Mouse (Mus musculus) hindbrain, embryonic 10.5 days (tissue): ENCODE measurements around the gene Snd1. TPM values are rescaled to one million over a fixed set of nuclear protein-coding genes. Genes with fewer than 3 reads are reported as not detected.

Experiments used
- DNase-seq: peaks from one replicate; pipeline ENCODE4 v3.0.0-alpha.2; 2017; ENCODE audit warnings: low spot score
- H3K27ac ChIP-seq: fragments of 300-500 bp; sonication (generic); 2 replicates; pipeline ENCODE4 v1.5.1; 2016; ENCODE audit warnings: mild to moderate bottlenecking, moderate library complexity
- H3K27me3 ChIP-seq: fragments of 300-500 bp; sonication (generic); 2 replicates; pipeline ENCODE4 v1.6.1; 2016; ENCODE audit warnings: mild to moderate bottlenecking; ENCODE audit not compliant: poor library complexity, insufficient read depth, severe bottlenecking
- H3K36me3 ChIP-seq: fragments of 300-500 bp; sonication (generic); 2 replicates; pipeline ENCODE4 v1.6.1; 2016; ENCODE audit warnings: mild to moderate bottlenecking, moderate library complexity
- H3K4me1 ChIP-seq: fragments of 300-500 bp; sonication (generic); replicated peaks from 2 replicates; pipeline ENCODE4 v1.6.1; 2016; ENCODE audit warnings: mild to moderate bottlenecking
- H3K4me3 ChIP-seq: fragments of 300-500 bp; sonication (generic); 2 replicates; pipeline ENCODE4 v1.5.1; 2016; ENCODE audit warnings: mild to moderate bottlenecking, moderate library complexity
- H3K9me3 ChIP-seq: fragments of 300-500 bp; sonication (generic); 2 replicates; pipeline ENCODE4 v1.6.1; 2016; ENCODE audit warnings: mild to moderate bottlenecking, moderate library complexity
- WGBS: fragments of 180-500 bp; shearing (Covaris S2); methylation state at CpG from one replicate; pipeline ENCODE4 v1.1.7; 2016; 5-methylcytosine and 5-hydroxymethylcytosine counted together
- polyA plus RNA-seq: library from polyadenylated mRNA; unstranded; fragments of >200 nt; fragmentation: Nextera tagmentation; extraction: Ambion mirVana; gene quantifications from 2 replicates; pipeline ENCODE4 v1.2.1, GENCODE M21; 2016

Gene Snd1
- polyA plus RNA-seq, 1 experiment from 2014 or later, result 117 TPM

- Histone ChIP-seq H3K9me3 (no peaks in the 10 kb centered on the region), H3K4me1 (peaks cover 39% of the 10 kb centered on the region), H3K27me3 (no peaks in the 10 kb centered on the region), H3K36me3 (no peaks in the 10 kb centered on the region), H3K4me3 (no peak overlapping the region), H3K27ac (peak overlapping the region; percentile 31; the same call in 1 of the 2 replicates)
- WGBS, result 17% methylated on average over 2 of the region's 2 CpGs
- no peak for DNase-seq
Observed at GRCm38 (mm10) chr6:28860450-28860849, 385.5 kb downstream of the Snd1 start.

GRCm38 (mm10) chr6:28860922-28861321 is 386.0 kb downstream of the Snd1 start:
- H3K27ac ChIP-seq, result no peak overlapping the region
- 40% methylated on average over 2 of the region's 2 CpGs for WGBS
- H3K9me3 ChIP-seq, result no peaks in the 10 kb centered on the region
- no peak overlapping the region for H3K4me3 ChIP-seq
- DNase-seq, result no peak
- peaks cover 37% of the 10 kb centered on the region for H3K4me1 ChIP-seq
- no peaks in the 10 kb centered on the region for H3K36me3 ChIP-seq
- H3K27me3 ChIP-seq, result no peaks in the 10 kb centered on the region

GRCm38 (mm10) chr6:28862304-28862703 is 387.4 kb downstream of the Snd1 start:
- Histone ChIP-seq H3K4me3 (no peak overlapping the region), H3K9me3 (no peaks in the 10 kb centered on the region), H3K36me3 (no peaks in the 10 kb centered on the region), H3K4me1 (peaks cover 32% of the 10 kb centered on the region), H3K27ac (peak overlapping the region; percentile 23; the same call in 1 of the 2 replicates), H3K27me3 (no peaks in the 10 kb centered on the region)
- no peak for DNase-seq
- 76% methylated on average over 8 of the region's 8 CpGs for WGBS

GRCm38 (mm10) chr6:28864684-28865083 is 389.7 kb downstream of the Snd1 start:
- Histone ChIP-seq H3K36me3 (no peaks in the 10 kb centered on the region), H3K27ac (peak overlapping the region; percentile 30; the same call in 1 of the 2 replicates), H3K27me3 (no peaks in the 10 kb centered on the region), H3K9me3 (no peaks in the 10 kb centered on the region), H3K4me1 (peaks cover 31% of the 10 kb centered on the region), H3K4me3 (no peak overlapping the region)
- DNase-seq, result no peak
- 50% methylated on average over 5 of the region's 5 CpGs for WGBS

GRCm38 (mm10) chr6:28865112-28865511 is 390.2 kb downstream of the Snd1 start:
- Histone ChIP-seq H3K27me3 (no peaks in the 10 kb centered on the region), H3K36me3 (no peaks in the 10 kb centered on the region), H3K27ac (peak overlapping the region; percentile 30; the same call in 1 of the 2 replicates), H3K9me3 (no peaks in the 10 kb centered on the region), H3K4me3 (no peak overlapping the region), H3K4me1 (peaks cover 27% of the 10 kb centered on the region)
- DNase-seq, result no peak
- WGBS, result 74% methylated on average over 10 of the region's 10 CpGs

DNA sequence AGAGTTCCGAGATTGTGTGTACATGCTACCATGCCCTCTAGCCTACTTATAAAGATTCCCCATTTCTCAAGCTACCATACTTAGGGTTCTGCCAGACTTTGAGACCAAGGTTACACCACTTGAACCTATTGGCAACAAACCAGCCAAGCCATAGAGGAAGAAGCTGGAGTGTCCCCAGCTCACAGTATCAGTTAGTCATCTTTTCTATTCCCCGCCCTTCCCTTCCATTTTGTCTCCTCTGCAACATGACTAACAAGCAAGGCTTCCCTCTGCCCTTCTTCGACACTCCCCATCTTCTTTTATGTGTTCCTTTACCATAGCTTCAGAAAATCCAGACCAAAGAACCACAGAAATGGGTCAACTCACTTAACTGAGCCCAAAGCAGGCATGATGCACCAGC is 391.3 kb downstream of the Snd1 start:
- no peak for DNase-seq
- no peaks in the 10 kb centered on the region for H3K9me3 ChIP-seq
- no peaks in the 10 kb centered on the region for H3K36me3 ChIP-seq
- no peak overlapping the region for H3K4me3 ChIP-seq
- H3K4me1 ChIP-seq, result peaks cover 16% of the 10 kb centered on the region
- WGBS, result 90% methylated on average over 3 of the region's 3 CpGs
- H3K27ac ChIP-seq, result no peak overlapping the region
- no peaks in the 10 kb centered on the region for H3K27me3 ChIP-seq

GRCm38 (mm10) chr6:28867516-28868251 is 392.7 kb downstream of the Snd1 start:
- no peak for DNase-seq
- Histone ChIP-seq H3K4me1 (peaks cover 24% of the 10 kb centered on the region), H3K36me3 (no peaks in the 10 kb centered on the region), H3K27ac (no peak overlapping the region; the same call in 1 of the 2 replicates), H3K4me3 (no peak overlapping the region), H3K27me3 (no peaks in the 10 kb centered on the region), H3K9me3 (no peaks in the 10 kb centered on the region)
- 91% methylated on average over 2 of the region's 2 CpGs for WGBS

GRCm38 (mm10) chr6:28871725-28872420 is 396.9 kb downstream of the Snd1 start:
- no peak overlapping the region for H3K27ac ChIP-seq
- peaks cover 34% of the 10 kb centered on the region for H3K4me1 ChIP-seq
- WGBS, result 90% methylated on average over 5 of the region's 5 CpGs
- no peaks in the 10 kb centered on the region for H3K9me3 ChIP-seq
- H3K4me3 ChIP-seq, result no peak overlapping the region
- no peak for DNase-seq
- peaks cover 14% of the 10 kb centered on the region for H3K36me3 ChIP-seq
- 0 out of 2 replicates have a peak, but pooled peaks cover 6% of the 10 kb centered on the region for H3K27me3 ChIP-seq

DNA sequence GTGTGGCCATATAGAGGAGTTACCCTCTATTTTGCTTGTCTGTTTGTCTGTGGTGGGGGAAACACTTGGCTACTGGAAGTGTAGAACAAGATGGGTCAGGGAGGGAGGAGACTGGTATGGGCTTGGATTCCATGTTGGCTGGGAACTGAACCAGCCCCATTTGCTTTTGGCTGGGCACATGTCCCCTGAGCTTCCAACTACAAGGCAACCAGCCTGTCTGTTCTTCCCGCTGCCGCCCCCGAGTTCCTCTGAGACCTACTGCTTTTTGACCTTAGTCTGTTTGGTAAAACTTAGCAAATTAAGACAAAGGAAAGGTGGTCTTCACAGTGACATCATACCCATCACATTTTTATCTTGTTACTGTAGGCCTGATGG is 397.5 kb downstream of the Snd1 start:
- Histone ChIP-seq H3K27me3 (0 out of 2 replicates have a peak, but pooled peaks cover 6% of the 10 kb centered on the region), H3K27ac (no peak overlapping the region), H3K4me1 (peaks cover 39% of the 10 kb centered on the region), H3K9me3 (no peaks in the 10 kb centered on the region), H3K36me3 (peaks cover 14% of the 10 kb centered on the region), H3K4me3 (no peak overlapping the region)
- 93% methylated on average over 3 of the region's 3 CpGs for WGBS
- no peak for DNase-seq

GRCm38 (mm10) chr6:28874053-28874452 is 399.1 kb downstream of the Snd1 start:
- no peak overlapping the region for H3K4me3 ChIP-seq
- H3K9me3 ChIP-seq, result no peaks in the 10 kb centered on the region
- peaks cover 56% of the 10 kb centered on the region for H3K4me1 ChIP-seq
- DNase-seq, result no peak
- WGBS, result 86% methylated on average over 11 of the region's 11 CpGs
- H3K27me3 ChIP-seq, result 0 out of 2 replicates have a peak, but pooled peaks cover 6% of the 10 kb centered on the region
- H3K27ac ChIP-seq, result no peak overlapping the region; the same call in 1 of the 2 replicates
- H3K36me3 ChIP-seq, result peaks cover 14% of the 10 kb centered on the region

DNA sequence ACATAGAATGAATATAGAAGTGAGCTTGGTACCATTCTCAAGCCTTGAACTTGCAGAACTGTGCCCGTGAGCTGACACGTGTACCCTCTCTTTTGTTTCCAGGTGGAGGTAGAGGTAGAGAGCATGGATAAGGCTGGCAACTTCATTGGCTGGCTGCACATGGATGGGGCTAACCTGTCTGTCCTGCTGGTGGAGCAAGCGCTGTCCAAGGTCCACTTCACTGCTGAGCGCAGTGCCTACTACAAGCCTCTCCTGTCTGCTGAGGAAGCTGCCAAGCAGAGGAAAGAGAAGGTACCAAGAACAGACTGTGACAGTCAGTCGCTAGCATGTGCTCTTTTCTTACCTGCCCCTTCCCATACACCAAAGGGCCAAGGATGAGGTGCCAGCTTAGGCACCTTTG is 399.8 kb downstream of the Snd1 start:
- Histone ChIP-seq H3K4me3 (no peak overlapping the region), H3K27ac (no peak overlapping the region), H3K9me3 (no peaks in the 10 kb centered on the region), H3K36me3 (peaks cover 18% of the 10 kb centered on the region), H3K27me3 (0 out of 2 replicates have a peak, but pooled peaks cover 6% of the 10 kb centered on the region), H3K4me1 (peaks cover 63% of the 10 kb centered on the region)
- no peak for DNase-seq
- 93% methylated on average over 5 of the region's 5 CpGs for WGBS

DNA sequence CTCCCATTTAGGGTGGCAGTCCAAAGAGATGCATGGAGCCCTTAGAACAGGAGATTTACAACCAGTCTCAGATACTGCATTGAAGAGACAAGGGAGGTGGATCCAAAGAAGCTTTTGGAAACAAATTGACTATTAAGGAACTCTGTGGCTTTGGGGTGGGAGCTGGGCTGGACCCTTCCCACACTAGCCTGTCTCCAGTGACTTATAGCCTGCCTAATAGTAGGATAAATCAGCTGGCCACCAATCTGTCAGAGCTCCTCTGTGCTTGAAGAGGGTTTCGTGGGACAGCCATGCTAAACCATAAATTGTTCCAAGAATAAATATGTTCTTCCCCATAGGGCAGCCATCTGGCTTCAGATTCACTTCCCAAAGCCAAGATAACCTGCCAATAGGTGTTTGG is 400.4 kb downstream of the Snd1 start:
- H3K4me1 ChIP-seq, result peaks cover 69% of the 10 kb centered on the region
- 97% methylated on average over 1 of the region's 1 CpGs for WGBS
- DNase-seq, result no peak

DNA sequence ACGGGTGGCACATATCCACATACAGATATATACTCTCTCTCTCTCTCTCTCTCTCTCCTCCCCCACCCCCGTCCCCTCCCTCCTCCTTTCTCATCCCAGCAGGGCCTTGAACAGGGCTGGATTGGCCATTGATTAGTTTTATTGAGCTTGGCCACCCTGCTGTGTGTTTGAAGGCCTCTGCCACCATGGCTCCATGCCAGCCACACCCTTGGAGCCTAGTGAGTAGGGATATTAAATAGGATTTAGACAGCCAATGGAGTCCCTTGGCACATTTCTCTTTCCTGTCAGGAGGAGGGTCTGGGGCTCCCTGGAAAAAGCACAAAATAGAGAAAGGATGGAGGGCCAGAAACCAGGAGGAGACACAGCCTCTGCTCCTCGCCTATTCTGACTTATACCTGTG is 401.6 kb downstream of the Snd1 start:
- Histone ChIP-seq H3K9me3 (no peaks in the 10 kb centered on the region), H3K36me3 (peaks cover 34% of the 10 kb centered on the region), H3K4me1 (peaks cover 75% of the 10 kb centered on the region), H3K27ac (peak overlapping the region; percentile 40; the same call in 1 of the 2 replicates), H3K27me3 (0 out of 2 replicates have a peak, but pooled peaks cover 6% of the 10 kb centered on the region), H3K4me3 (no peak overlapping the region)
- WGBS, result 35% methylated on average over 3 of the region's 3 CpGs
- no peak for DNase-seq

More for the DNA sequence above, 400.4 kb downstream of the Snd1 start:
- H3K9me3 ChIP-seq, result no peaks in the 10 kb centered on the region
- no peak overlapping the region for H3K27ac ChIP-seq
- no peak overlapping the region for H3K4me3 ChIP-seq
- H3K36me3 ChIP-seq, result peaks cover 23% of the 10 kb centered on the region
- H3K27me3 ChIP-seq, result 0 out of 2 replicates have a peak, but pooled peaks cover 6% of the 10 kb centered on the region
